Mouse (Mus musculus) layer of hippocampus, postnatal 10 days (tissue): ENCODE results near the gene Epb41l1. TPM values are rescaled to one million over a fixed set of nuclear protein-coding genes. Genes with fewer than 3 reads are reported as not detected.
"Not testable (repeated sequence)": the region's sequence is repeated elsewhere in the genome, so short reads cannot be mapped to it uniquely, and the experiment has no call there.

ENCODE experiments used
- DNase-seq, 2 experiments: peaks; one replicate each; pipeline ENCODE4 v3.0.0; 2021; ENCODE audit warnings: low spot score in 2 of 2
- long read RNA-seq: library from polyadenylated mRNA; stranded (forward); transcript quantifications from one replicate; pipeline ENCODE4 v2.0.0, GENCODE M21; 2023
- total RNA-seq, 2 experiments: library from RNA; stranded (reverse); gene quantifications; 2 replicates each; pipeline ENCODE4 v1.2.3; 2021

The Epb41l1 gene
- 100 to 1,000 TPM; 268 to 270 TPM for total RNA-seq
- long read RNA-seq, full-length matches to known transcripts, result 23 of 112 reads
- long read RNA-seq, partial matches to known transcripts, result 8 of 112 reads
- long read RNA-seq, other reads (novel, unspliced or antisense), result 81 of 112 reads

GRCm38 (mm10) chr2:156420694-156421380 lies at the start of gene Epb41l1:
Gene Epb41l1, plus strand, starts transcription at chr2:156420909.
- DNase-seq, result peak; percentile 51 to 54

- no peak for DNase-seq
These were observed 43.8 kb upstream of the Epb41l1 start for GRCm38 (mm10) chr2:156376956-156377355.

GRCm38 (mm10) chr2:156379929-156380328 lies 40.8 kb upstream of the Epb41l1 start:
- DNase-seq, result no peak

- peak in 1 of 2 experiments; percentile 30 for DNase-seq
These were observed 39.4 kb upstream of the Epb41l1 start for GRCm38 (mm10) chr2:156381350-156381749.

- DNase-seq, result peak; percentile 73 to 77
These were observed 28.1 kb upstream of the Epb41l1 start for GRCm38 (mm10) chr2:156392461-156393154.

- DNase-seq, result no peak
These were observed 27.4 kb upstream of the Epb41l1 start for GRCm38 (mm10) chr2:156393155-156393828.

GRCm38 (mm10) chr2:156394282-156394681 lies 26.4 kb upstream of the Epb41l1 start:
- DNase-seq, result no peak

- DNase-seq, result no peak
These were observed 24.6 kb upstream of the Epb41l1 start for GRCm38 (mm10) chr2:156396096-156396495.

- no peak for DNase-seq
These were observed 22.7 kb upstream of the Epb41l1 start for GRCm38 (mm10) chr2:156397988-156398387.

- DNase-seq, result no peak
These were observed 21.2 kb upstream of the Epb41l1 start for GRCm38 (mm10) chr2:156399485-156399884.

GRCm38 (mm10) chr2:156401331-156401730 lies 19.4 kb upstream of the Epb41l1 start:
- DNase-seq, result peak; percentile 53 to 62

GRCm38 (mm10) chr2:156402036-156402435 lies 18.7 kb upstream of the Epb41l1 start:
- DNase-seq, result no peak

- no peak for DNase-seq
These were observed 13.7 kb upstream of the Epb41l1 start for GRCm38 (mm10) chr2:156406987-156407386.

GRCm38 (mm10) chr2:156408168-156408567 lies 12.5 kb upstream of the Epb41l1 start:
- peak; percentile 51 to 57 for DNase-seq

GRCm38 (mm10) chr2:156411348-156411747 lies 9.4 kb upstream of the Epb41l1 start:
- DNase-seq, result not testable (repeated sequence)

GRCm38 (mm10) chr2:156414996-156415395 lies 5.7 kb upstream of the Epb41l1 start:
- no peak for DNase-seq

GRCm38 (mm10) chr2:156415674-156416073 lies 5.0 kb upstream of the Epb41l1 start:
- DNase-seq, result no peak

- no peak for DNase-seq
These were observed 3.5 kb upstream of the Epb41l1 start for GRCm38 (mm10) chr2:156417194-156417593.

- DNase-seq, result no peak
These were observed 2.2 kb upstream of the Epb41l1 start for GRCm38 (mm10) chr2:156418467-156418866.

GRCm38 (mm10) chr2:156420327-156420693 lies 399 bp upstream of the Epb41l1 start:
- no peak for DNase-seq

- DNase-seq, result peak; percentile 48 to 61
These were observed 837 bp downstream of the Epb41l1 start for GRCm38 (mm10) chr2:156421381-156422110.
